Mouse (Mus musculus) MEL (cell line): ENCODE data around the gene Mdh2. TPM values are rescaled to one million over a fixed set of nuclear protein-coding genes. Genes with fewer than 3 reads are reported as not detected.

Experiments
- DNase-seq: peaks from one replicate; pipeline ENCODE4 v3.0.0; 2011; ENCODE audit warnings: low read depth, low spot score
- H3K27ac ChIP-seq: 2 replicates; pipeline ENCODE4 v1.5.1; 2012; ENCODE audit warnings: low read depth, mild to moderate bottlenecking, control low read depth, low read length, moderate library complexity; ENCODE audit not compliant: control insufficient read depth
- H3K27me3 ChIP-seq, 2 experiments: fragments of 150-350 bp in 1 of 2; sonication (generic) in 1 of 2; 2 replicates each; pipeline ENCODE4 v1.6.1; 2012; ENCODE audit warnings: low read length in 2 of 2, mild to moderate bottlenecking in 2 of 2, improper control_type of control experiment in 1 of 2, moderate library complexity in 1 of 2; ENCODE audit not compliant: insufficient read depth in 2 of 2, control insufficient read depth in 1 of 2
- H3K36me3 ChIP-seq, 2 experiments: 2 replicates each; pipeline ENCODE4 v1.6.1; 2012 to 2014; ENCODE audit warnings: low read length in 2 of 2, improper control_type of control experiment in 1 of 2, inconsistent platforms in 1 of 2, mild to moderate bottlenecking in 1 of 2; ENCODE audit not compliant: insufficient read depth in 2 of 2, control insufficient read depth in 1 of 2
- H3K4me1 ChIP-seq, 2 experiments: fragments of 150-350 bp in 1 of 2; sonication (generic) in 1 of 2; 2 replicates each; pipeline ENCODE4 v1.6.1; 2012; ENCODE audit warnings: low read length in 2 of 2, improper control_type of control experiment in 1 of 2, mild to moderate bottlenecking in 1 of 2; ENCODE audit not compliant: insufficient read depth in 2 of 2, control insufficient read depth in 1 of 2
- H3K4me3 ChIP-seq, 2 experiments: fragments of 150-350 bp in 1 of 2; sonication (generic) in 1 of 2; 2 replicates each; pipeline ENCODE4 v1.5.1; 2012; ENCODE audit warnings: low read depth in 2 of 2, low read length in 2 of 2, mild to moderate bottlenecking in 2 of 2, moderate library complexity in 2 of 2, control low read depth in 1 of 2, improper control_type of control experiment in 1 of 2; ENCODE audit not compliant: control insufficient read depth in 1 of 2, insufficient read depth in 1 of 2
- H3K79me2 ChIP-seq: 2 replicates; pipeline ENCODE4 v1.6.1; 2012; ENCODE audit warnings: mild to moderate bottlenecking, low read length, moderate library complexity; ENCODE audit not compliant: control insufficient read depth, poor library complexity, insufficient read depth
- H3K9ac ChIP-seq: 2 replicates; pipeline ENCODE4 v1.6.1; 2012; ENCODE audit warnings: low read depth, mild to moderate bottlenecking, control low read depth, low read length, moderate library complexity; ENCODE audit not compliant: control insufficient read depth, poor library complexity, severe bottlenecking
- H3K9me3 ChIP-seq: fragments of 150-350 bp; sonication (generic); replicated peaks from 2 replicates; pipeline ENCODE4 v1.6.1; 2012; ENCODE audit warnings: mild to moderate bottlenecking, low read length, improper control_type of control experiment, moderate library complexity; ENCODE audit not compliant: insufficient read depth
- BHLHE40 ChIP-seq: IDR thresholded peaks from 2 replicates; pipeline ENCODE4 v1.6.1; 2012; ENCODE audit warnings: low read depth, mild to moderate bottlenecking, inconsistent platforms, low read length, improper control_type of control experiment, borderline replicate concordance
- ETS1 ChIP-seq: IDR thresholded peaks from 2 replicates; pipeline ENCODE4 v1.6.1; 2012; ENCODE audit warnings: low read depth, mild to moderate bottlenecking, inconsistent platforms, low read length, improper control_type of control experiment, moderate library complexity
- GABPA ChIP-seq: IDR thresholded peaks from 2 replicates; pipeline ENCODE4 v1.6.1; 2012; ENCODE audit warnings: low read depth, mild to moderate bottlenecking, inconsistent platforms, low read length, improper control_type of control experiment, moderate library complexity
- GATA1 ChIP-seq: IDR thresholded peaks from 2 replicates; pipeline ENCODE4 v1.6.1; 2011; ENCODE audit warnings: low read depth, low read length, improper control_type of control experiment
- HCFC1 ChIP-seq: IDR thresholded peaks from 2 replicates; pipeline ENCODE4 v1.6.1; 2012; ENCODE audit warnings: low read depth, mild to moderate bottlenecking, inconsistent platforms, low read length, improper control_type of control experiment, moderate library complexity
- KAT2A ChIP-seq: conservative IDR thresholded peaks from 2 replicates; pipeline ENCODE4 v1.6.1; 2012; ENCODE audit warnings: low read depth, low read length, improper control_type of control experiment, inconsistent platforms
- MAFK ChIP-seq: IDR thresholded peaks from 2 replicates; pipeline ENCODE4 v1.6.1; 2011; ENCODE audit warnings: low read depth, mild to moderate bottlenecking, low read length, improper control_type of control experiment, borderline replicate concordance
- MAX ChIP-seq: IDR thresholded peaks from 2 replicates; pipeline ENCODE4 v1.6.1; 2011; ENCODE audit warnings: low read length, improper control_type of control experiment
- MEF2A ChIP-seq: IDR thresholded peaks from 2 replicates; pipeline ENCODE4 v1.6.1; 2014; ENCODE audit warnings: low read depth, mild to moderate bottlenecking, inconsistent platforms, low read length, improper control_type of control experiment; ENCODE audit not compliant: poor library complexity, insufficient replicate concordance, severe bottlenecking; ENCODE audit errors: extremely low read depth
- MXI1 ChIP-seq: IDR thresholded peaks from 2 replicates; pipeline ENCODE4 v1.6.1; 2011; ENCODE audit warnings: mild to moderate bottlenecking, low read depth, low read length, improper control_type of control experiment
- MYC ChIP-seq: IDR thresholded peaks from 2 replicates; pipeline ENCODE4 v1.6.1; 2011; ENCODE audit warnings: low read depth, mild to moderate bottlenecking, low read length, improper control_type of control experiment, moderate library complexity
- NRF1 ChIP-seq: IDR thresholded peaks from 2 replicates; pipeline ENCODE4 v1.6.1; 2014; ENCODE audit warnings: low read depth, mild to moderate bottlenecking, inconsistent platforms, low read length, improper control_type of control experiment, moderate library complexity; ENCODE audit not compliant: poor library complexity, insufficient read depth, severe bottlenecking
- POLR2A ChIP-seq, 2 experiments: IDR thresholded peaks; 2 replicates each; pipeline ENCODE4 v1.6.1; 2011 to 2012; ENCODE audit warnings: low read length in 2 of 2, mild to moderate bottlenecking in 2 of 2, control low read depth in 1 of 2, improper control_type of control experiment in 1 of 2, low read depth in 1 of 2, moderate library complexity in 1 of 2; ENCODE audit not compliant: control insufficient read depth in 1 of 2, insufficient read depth in 1 of 2, poor library complexity in 1 of 2
- POLR2AphosphoS5 ChIP-seq: IDR thresholded peaks from 2 replicates; pipeline ENCODE4 v1.6.1; 2012; ENCODE audit warnings: low read depth, borderline replicate concordance, mild to moderate bottlenecking, inconsistent platforms, low read length, moderate library complexity, mixed read lengths
- RAD21 ChIP-seq: IDR thresholded peaks from 2 replicates; pipeline ENCODE4 v1.6.1; 2011; ENCODE audit warnings: mild to moderate bottlenecking, low read depth, low read length, improper control_type of control experiment
- SMC3 ChIP-seq: IDR thresholded peaks from 2 replicates; pipeline ENCODE4 v1.6.1; 2011; ENCODE audit warnings: low read depth, low read length, improper control_type of control experiment
- TBP ChIP-seq: IDR thresholded peaks from 2 replicates; pipeline ENCODE4 v1.8.0; 2011; ENCODE audit warnings: low read depth, low read length, improper control_type of control experiment
- TCF12 ChIP-seq: IDR thresholded peaks from 2 replicates; pipeline ENCODE4 v1.6.1; 2014; ENCODE audit warnings: low read depth, mild to moderate bottlenecking, inconsistent platforms, low read length, improper control_type of control experiment, moderate library complexity
- USF2 ChIP-seq, 2 experiments: IDR thresholded peaks; 2 replicates each; pipeline ENCODE4 v1.6.1; 2011 to 2012; ENCODE audit warnings: improper control_type of control experiment in 2 of 2, low read length in 2 of 2, borderline replicate concordance in 1 of 2, inconsistent platforms in 1 of 2, low read depth in 1 of 2, mild to moderate bottlenecking in 1 of 2; ENCODE audit not compliant: insufficient read depth in 1 of 2
- ZKSCAN1 ChIP-seq: IDR thresholded peaks from 2 replicates; pipeline ENCODE4 v1.6.1; 2012; ENCODE audit warnings: low read depth, mild to moderate bottlenecking, inconsistent platforms, low read length, improper control_type of control experiment, moderate library complexity
- polyA plus RNA-seq, 2 experiments: library from polyadenylated mRNA; stranded (reverse) in 1 of 2; unstranded in 1 of 2; fragments of >175 nt in 1 of 2; fragments of >200 nt in 1 of 2; gene quantifications; 2 replicates each; pipeline versions ENCODE4 v1.2.1 to v1.2.4; 2012; ENCODE audit warnings: low replicate concordance in 2 of 2, low read depth in 1 of 2; ENCODE audit not compliant: insufficient read length in 2 of 2, insufficient read depth in 1 of 2, missing spikeins in 1 of 2
- total RNA-seq: library from RNA; depleted of rRNA; stranded (reverse); fragments of 300-350 nt; gene quantifications from 2 replicates; pipeline ENCODE4 v1.2.3, GENCODE M21; 2012

The Mdh2 gene
- total and polyA plus RNA-seq, 3 experiments = 207 to 1,097 (median 465) TPM

DNA sequence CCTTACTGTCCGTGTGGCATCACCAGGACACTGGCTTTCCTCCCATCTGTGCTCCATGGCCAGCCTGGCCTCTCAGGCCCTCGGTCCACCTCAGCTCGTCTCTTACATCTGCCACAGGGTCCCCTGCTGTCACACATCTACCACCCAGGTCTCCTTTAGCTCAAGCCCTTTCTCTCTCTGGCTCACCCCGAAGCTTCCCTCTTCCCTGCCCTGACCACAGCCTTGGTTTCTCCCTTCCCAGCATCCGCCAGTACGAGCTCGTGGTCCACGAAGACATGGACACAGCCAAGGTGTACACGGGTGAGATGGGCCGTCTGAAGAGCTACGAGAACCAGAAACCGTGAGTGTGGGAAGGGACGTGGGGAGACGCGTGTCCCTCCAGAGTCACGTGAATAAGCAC is 47.0 kb upstream of the Mdh2 start:
- Histone ChIP-seq H3K27ac (no peak overlapping the region), H3K4me3 (no peak overlapping the region), H3K9ac (no peak overlapping the region), H3K9me3 (no peaks in the 10 kb centered on the region), H3K27me3 (no peaks in the 10 kb centered on the region), H3K36me3 (peaks cover 0 to 2% of the 10 kb centered on the region in 2 experiments; a peak in 2 of 4 replicates), H3K79me2 (no peaks in the 10 kb centered on the region), H3K4me1 (no peaks in the 10 kb centered on the region)
- TF ChIP-seq ZKSCAN1 (no peak), HCFC1 (no peak)
- no peak for DNase-seq

DNA sequence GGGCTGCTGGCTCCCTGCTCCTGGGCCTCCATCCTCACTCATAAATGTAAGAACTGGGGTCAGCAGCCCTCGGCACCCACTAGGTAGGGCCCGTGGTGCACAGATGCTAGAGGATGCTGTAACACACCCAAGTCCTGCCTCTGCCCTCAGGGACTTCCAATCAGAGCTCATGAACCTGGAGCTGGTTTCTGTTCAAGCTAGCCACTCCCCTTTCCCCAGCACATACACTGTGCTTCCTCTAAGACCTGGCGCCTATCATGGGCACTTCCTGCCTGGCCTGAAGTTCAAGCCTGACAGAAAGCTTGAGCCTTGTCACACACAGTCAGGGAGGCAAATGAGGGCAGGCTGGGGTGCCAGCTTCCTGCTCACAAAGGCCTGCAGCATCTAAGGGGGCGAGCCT is 45.2 kb upstream of the Mdh2 start:
- Histone ChIP-seq H3K36me3 (peaks cover 0 to 2% of the 10 kb centered on the region in 2 experiments; a peak in 2 of 4 replicates), H3K9me3 (no peaks in the 10 kb centered on the region), H3K27me3 (no peaks in the 10 kb centered on the region), H3K4me3 (no peak overlapping the region), H3K79me2 (no peaks in the 10 kb centered on the region), H3K4me1 (0 out of 4 replicates have a peak, but pooled peaks cover 0 to under 1% of the 10 kb centered on the region in 2 experiments), H3K27ac (no peak overlapping the region), H3K9ac (no peak overlapping the region)
- TF ChIP-seq POLR2A (IDR thresholded peaks at IDR 0.05; ENCODE audit: control insufficient read depth in 1 of 2, insufficient read depth in 1 of 2, low read depth in 1 of 2, low read length in 2 of 2, poor library complexity in 1 of 2) (no peak), TBP (no peak), USF2 (IDR thresholded peaks at IDR 0.05; ENCODE audit: borderline replicate concordance in 1 of 2, insufficient read depth in 1 of 2, low read depth in 1 of 2, low read length in 2 of 2) (no peak), RAD21 (no peak), GATA1 (no peak)
- no peak for DNase-seq

DNA sequence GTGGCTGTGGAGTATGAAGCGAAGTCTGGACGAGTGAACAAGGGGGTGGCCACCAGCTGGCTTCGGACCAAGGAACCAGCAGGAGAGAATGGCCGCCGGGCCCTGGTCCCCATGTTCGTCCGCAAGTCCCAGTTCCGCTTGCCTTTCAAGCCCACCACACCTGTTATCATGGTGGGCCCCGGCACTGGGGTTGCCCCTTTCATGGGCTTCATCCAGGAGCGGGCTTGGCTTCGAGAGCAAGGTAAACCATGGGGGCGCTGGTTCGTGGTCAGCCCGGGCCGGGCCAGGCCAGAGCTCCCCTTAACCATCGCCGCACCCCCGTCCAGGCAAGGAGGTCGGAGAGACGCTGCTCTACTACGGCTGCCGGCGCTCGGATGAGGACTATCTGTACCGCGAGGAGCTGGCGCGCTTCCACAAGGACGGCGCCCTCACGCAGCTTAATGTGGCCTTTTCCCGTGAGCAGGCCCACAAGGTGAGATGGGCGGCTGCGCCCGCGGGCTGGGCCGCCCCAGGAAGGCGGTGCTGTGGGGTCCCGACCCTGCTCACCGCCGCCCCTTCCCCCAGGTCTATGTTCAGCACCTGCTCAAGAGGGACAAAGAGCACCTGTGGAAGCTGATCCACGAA is 44.1 kb upstream of the Mdh2 start:
- H3K4me3 ChIP-seq = no peak overlapping the region
- H3K9ac ChIP-seq = no peak overlapping the region
- H3K27ac ChIP-seq = no peak overlapping the region
- 0 out of 4 replicates have a peak, but pooled peaks cover 0 to 3% of the 10 kb centered on the region in 2 experiments for H3K4me1 ChIP-seq
- peaks cover 0 to 2% of the 10 kb centered on the region in 2 experiments; a peak in 2 of 4 replicates for H3K36me3 ChIP-seq
- TF ChIP-seq GABPA (no peak), BHLHE40 (no peak), KAT2A (no peak), MYC (no peak), TCF12 (no peak), TBP (no peak), RAD21 (no peak), ETS1 (no peak), MAFK (no peak), GATA1 (no peak), MAX (no peak), SMC3 (no peak), POLR2AphosphoS5 (no peak), MXI1 (no peak), MEF2A (no peak), NRF1 (no peak)
- no peaks in the 10 kb centered on the region for H3K9me3 ChIP-seq
- H3K79me2 ChIP-seq = no peaks in the 10 kb centered on the region
- no peaks in the 10 kb centered on the region for H3K27me3 ChIP-seq
- DNase-seq = no peak
